ENCODE assay signal across 9 mouse cellular contexts in the genomic region with DNA sequence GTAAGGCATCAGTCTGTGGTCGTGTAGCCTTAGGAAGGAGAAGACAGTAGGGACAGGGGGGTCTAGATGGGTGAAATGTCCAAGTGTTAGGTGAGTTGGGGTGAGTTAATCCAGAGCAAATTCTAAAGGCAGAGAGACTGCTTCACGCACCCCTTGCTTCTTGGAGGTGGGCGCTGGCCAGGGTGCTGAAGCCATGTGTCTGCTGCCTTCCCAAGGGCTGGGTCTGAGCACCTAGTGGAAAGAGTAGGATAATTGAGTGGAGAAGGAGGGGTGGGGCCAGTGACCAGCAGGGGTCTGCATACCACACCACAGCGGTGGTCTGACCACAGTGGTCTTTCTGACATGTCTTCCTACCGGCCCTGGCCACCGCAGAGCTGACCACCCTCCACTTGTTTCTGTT. TPM values are rescaled to one million over a fixed set of nuclear protein-coding genes. Genes with fewer than 3 reads are reported as not detected.
DNase-seq lines count a peak whose midpoint lies in the region; ATAC-seq and TF ChIP-seq lines count a peak whose summit lies in the region.
"Had no signal": no experiment of that assay in that cellular context is flagged by ENCODE, and none has a peak within 500 bp of the region (broad histone marks: within the 10 kb centered on the region; RNA-seq: fewer than 3 reads in every experiment).

No protein-coding gene starts in this region.

- no peak for TF ChIP-seq POLR2A in lung, adult 2 months (IDR thresholded peaks at IDR 0.05; ENCODE audit: borderline replicate concordance, extremely low read depth, low read depth, low read length)

- no peak overlapping the region for H3K27ac ChIP-seq in lung, embryonic 14.5 days (ENCODE audit: low read depth)
- H3K27ac ChIP-seq: stomach, embryonic 15.5 days had no signal

- peak; percentile 3; the same call in 1 of the 2 replicates for TF ChIP-seq CTCF in lung, embryonic 14.5 days (IDR thresholded peaks at IDR 0.05; ENCODE audit: low read depth)
- TF ChIP-seq CTCF in lung, adult 2 months (IDR thresholded peaks at IDR 0.05; ENCODE audit: insufficient read depth, low read length): no peak

- H3K27me3 ChIP-seq in lung, embryonic 14.5 days (ENCODE audit: insufficient read depth, low read length): peaks cover 52% of the 10 kb centered on the region

- no peaks in the 10 kb centered on the region for H3K36me3 ChIP-seq in lung, embryonic 14.5 days (ENCODE audit: insufficient read depth)
- H3K36me3 ChIP-seq: stomach, embryonic 15.5 days had no signal

- H3K9me3 ChIP-seq in lung, embryonic 14.5 days (ENCODE audit: low read depth, low read length): no peaks in the 10 kb centered on the region
- H3K9me3 ChIP-seq: stomach, embryonic 15.5 days had no signal

- no peak overlapping the region for H3K4me2 ChIP-seq in lung, embryonic 14.5 days
- H3K4me2 ChIP-seq: stomach, embryonic 15.5 days had no signal

- H3K4me3 ChIP-seq in lung, embryonic 14.5 days (ENCODE audit: low read depth, low read length): no peak overlapping the region
- H3K4me3 ChIP-seq in lung, adult 2 months (replicated peaks; ENCODE audit: extremely low read depth, low read depth, low read length): no peak overlapping the region
- H3K4me3 ChIP-seq: megakaryocyte, embryonic 14.5 days; stomach, embryonic 15.5 days had no signal

- peak; percentile 86 for DNase-seq in lung, embryonic 14.5 days
- DNase-seq in lung, adult 2 months: no peak
- peak; percentile 75 for DNase-seq in R1 (ENCODE audit: low read depth, low spot score)
- peak; percentile 88 for DNase-seq in embryo, embryonic 10 days (ENCODE audit: low spot score)
- DNase-seq in spleen, postnatal 14 days (ENCODE audit: low spot score in 2 of 2): no peak

- no peaks in the 10 kb centered on the region for H3K4me1 ChIP-seq in lung, embryonic 14.5 days (ENCODE audit: insufficient read depth)
- no peaks in the 10 kb centered on the region; the same call in 1 of the 2 replicates for H3K4me1 ChIP-seq in lung, adult 2 months (ENCODE audit: control insufficient read depth, insufficient read depth, low read length)

- WGBS in lung, embryonic 14.5 days: 2% methylated on average over 6 of the region's 6 CpGs
- whole genome bisulfite sequencing in lung, adult 2 months: 4% methylated on average over 6 of the region's 6 CpGs

- no peak for ATAC-seq in lung, embryonic 14.5 days (ENCODE audit: insufficient read depth)
- ATAC-seq in megakaryocyte-erythroid progenitor cell, adult 5-6 weeks (replicated peaks; ENCODE audit: low FRiP score, low TSS enrichment, poor library complexity, severe bottlenecking): peak; percentile 37; the same call in 1 of the 2 replicates
- no peak for ATAC-seq in erythroblast, adult 5-6 weeks (replicated peaks; ENCODE audit: low FRiP score, poor library complexity, severe bottlenecking)

- no peak overlapping the region for H3K9ac ChIP-seq in lung, embryonic 14.5 days
- H3K9ac ChIP-seq: stomach, embryonic 15.5 days had no signal

RNA-seq across cellular contexts. Expression of a gene that starts 4.7 kb away (rescaled TPM):
- polyA plus RNA-seq in lung, embryonic 14.5 days (2014; fragmentation: Nextera tagmentation; extraction: Ambion mirVana): 2.2 and 2.3 TPM in 2 replicates
- 28.8 and 32.4 TPM in 2 replicates for polyA plus RNA-seq in lung, adult 2 months (2012; rRNA removed)
- not detected in 2 replicates for total RNA-seq in megakaryocyte-erythroid progenitor cell, adult 5-6 weeks (2014; fragmentation: Nextera tagmentation)
- total RNA-seq in megakaryocyte-erythroid progenitor cell, adult 5-6 weeks (2017): not detected in 2 replicates
- total RNA-seq in erythroblast, adult 5-6 weeks (2015; ENCODE audit: low replicate concordance): not detected in 2 replicates
- not detected in 2 replicates for total RNA-seq in erythroblast, adult 5-6 weeks (2017; ENCODE audit: low replicate concordance)

RNA-seq across cellular contexts. Expression of a gene that starts 34.8 kb away (rescaled TPM):
- polyA plus RNA-seq in lung, embryonic 14.5 days (2014; fragmentation: Nextera tagmentation; extraction: Ambion mirVana): 1.6 TPM in 2 replicates
- polyA plus RNA-seq in lung, adult 2 months (2012; rRNA removed): 7.5 and 16.8 TPM in 2 replicates
- not detected in 2 replicates for total RNA-seq in megakaryocyte-erythroid progenitor cell, adult 5-6 weeks (2014; fragmentation: Nextera tagmentation)
- total RNA-seq in megakaryocyte-erythroid progenitor cell, adult 5-6 weeks (2017): not detected in 2 replicates
- total RNA-seq in erythroblast, adult 5-6 weeks (2015; ENCODE audit: low replicate concordance): not detected in 2 replicates
- total RNA-seq in erythroblast, adult 5-6 weeks (2017; ENCODE audit: low replicate concordance): not detected in 2 replicates

Comparison
In these comparisons a context has a peak if more than half of its experiments do, and no peak if none do; other contexts are left out.
1. DNase-seq: peak in lung, embryonic 14.5 days (single experiment), R1 (single experiment) and embryo, embryonic 10 days (single experiment); none in lung, adult 2 months (single experiment) and spleen, postnatal 14 days (0 of 2).